Mouse (Mus musculus) midbrain, embryonic 13.5 days (tissue): Measurements from ENCODE around the gene Zscan4e. TPM values are rescaled to one million over a fixed set of nuclear protein-coding genes. Genes with fewer than 3 reads are reported as not detected.
"Not testable (repeated sequence)": the region's sequence is repeated elsewhere in the genome, so short reads cannot be mapped to it uniquely, and the experiment has no call there.

Experiments used
- ATAC-seq: fragments of 200-750 bp; cut with Nextera tagmentation; 2 replicates; pipeline ENCODE4 v1.8.0; 2017; ENCODE audit warnings: mild to moderate bottlenecking, moderate TSS enrichment, moderate library complexity
- H3K27ac ChIP-seq: fragments of 300-500 bp; sonication (generic); 2 replicates; pipeline ENCODE4 v1.5.1; 2015; ENCODE audit warnings: inconsistent platforms, mild to moderate bottlenecking, moderate library complexity
- H3K27me3 ChIP-seq: fragments of 300-500 bp; sonication (generic); 2 replicates; pipeline ENCODE4 v1.6.1; 2015; ENCODE audit warnings: mild to moderate bottlenecking, inconsistent platforms
- H3K36me3 ChIP-seq: fragments of 300-500 bp; sonication (generic); 2 replicates; pipeline ENCODE4 v1.6.1; 2015; ENCODE audit warnings: mild to moderate bottlenecking, inconsistent platforms
- H3K4me1 ChIP-seq: fragments of 300-500 bp; sonication (generic); replicated peaks from 2 replicates; pipeline ENCODE4 v1.6.1; 2015; ENCODE audit warnings: inconsistent platforms
- H3K4me2 ChIP-seq: fragments of 300-500 bp; sonication (generic); replicated peaks from 2 replicates; pipeline ENCODE4 v1.6.1; 2015; ENCODE audit warnings: moderate library complexity, mild to moderate bottlenecking, inconsistent platforms
- H3K4me3 ChIP-seq: fragments of 300-500 bp; sonication (generic); replicated peaks from 2 replicates; pipeline ENCODE4 v1.5.1; 2015; ENCODE audit warnings: mild to moderate bottlenecking, inconsistent platforms
- H3K9ac ChIP-seq: fragments of 300-500 bp; sonication (generic); replicated peaks from 2 replicates; pipeline ENCODE4 v1.6.1; 2015; ENCODE audit warnings: mild to moderate bottlenecking, inconsistent platforms
- H3K9me3 ChIP-seq: fragments of 300-500 bp; sonication (generic); 2 replicates; pipeline ENCODE4 v1.6.1; 2016; ENCODE audit warnings: mild to moderate bottlenecking, inconsistent platforms
- microRNA-seq: library from miRNA; unstranded; fragments of <30 nt; microRNA quantifications from one replicate; pipeline ENCODE4, GENCODE M21; 2016
- polyA plus RNA-seq: library from polyadenylated mRNA; unstranded; fragments of >200 nt; fragmentation: Nextera tagmentation; extraction: Ambion mirVana; gene quantifications from 2 replicates; pipeline ENCODE4 v1.2.1, GENCODE M21; 2015

Gene Zscan4e
- not detected in 2 replicates for polyA plus RNA-seq

GRCm38 (mm10) chr7:11310582-11310981 lies at the start of gene Zscan4e:
Gene Zscan4e (minus strand): TSS chr7:11310682.
- ATAC-seq, H3K9me3 ChIP-seq, H3K36me3 ChIP-seq, H3K9ac ChIP-seq, H3K27ac ChIP-seq, H3K4me1 ChIP-seq, H3K4me2 ChIP-seq, H3K4me3 ChIP-seq, H3K27me3 ChIP-seq: not testable (repeated sequence)

Small RNA genes within 50 kb of the gene (microRNA-seq; reads per million reads assigned to microRNA genes)
- gene Gm23087 (not detected), gene Gm26248 (not detected)

Other genes starting within 250 kb of the Zscan4e start
- not detected in 2 replicates for gene Zscan4-ps1, start 241.0 kb downstream of the Zscan4e start, polyA plus RNA-seq
- gene Zscan4d, start 144.5 kb downstream of the Zscan4e start, polyA plus RNA-seq, result not detected in 2 replicates
- gene Zscan4f, start 87.2 kb upstream of the Zscan4e start, polyA plus RNA-seq, result not detected in 2 replicates
- not detected in 2 replicates for gene Zscan4-ps2, start 203.6 kb upstream of the Zscan4e start, polyA plus RNA-seq